Mouse (Mus musculus) lung, embryonic 14.5 days (tissue): ENCODE measurements around the gene Nudt5. TPM values are rescaled to one million over a fixed set of nuclear protein-coding genes. Genes with fewer than 3 reads are reported as not detected.
A peak's percentile ranks its signal among the peaks of the same experiment; 100 is the strongest.

Experiments
- ATAC-seq: fragments of 200-750 bp; cut with Nextera tagmentation; 2 replicates; pipeline ENCODE4 v1.8.0; 2017; ENCODE audit warnings: mild to moderate bottlenecking, moderate TSS enrichment, moderate library complexity; ENCODE audit not compliant: insufficient read depth
- DNase-seq: peaks from one replicate; pipeline ENCODE4 v3.0.0-alpha.2; 2015
- H3K27ac ChIP-seq: fragments of 300-500 bp; sonication (generic); 2 replicates; pipeline ENCODE4 v1.5.1; 2014; ENCODE audit warnings: low read depth, mild to moderate bottlenecking, moderate library complexity
- H3K27me3 ChIP-seq: fragments of 300-500 bp; sonication (generic); 2 replicates; pipeline ENCODE4 v1.6.1; 2014; ENCODE audit warnings: low read length, control low read depth; ENCODE audit not compliant: insufficient read depth
- H3K36me3 ChIP-seq: fragments of 300-500 bp; sonication (generic); 2 replicates; pipeline ENCODE4 v1.6.1; 2014; ENCODE audit warnings: control low read depth; ENCODE audit not compliant: insufficient read depth
- H3K4me1 ChIP-seq: fragments of 300-500 bp; sonication (generic); 2 replicates; pipeline ENCODE4 v1.6.1; 2014; ENCODE audit warnings: antibody characterized with exemption, control low read depth; ENCODE audit not compliant: insufficient read depth
- H3K4me2 ChIP-seq: fragments of 300-500 bp; sonication (generic); 2 replicates; pipeline ENCODE4 v1.6.1; 2014; ENCODE audit warnings: mild to moderate bottlenecking
- H3K4me3 ChIP-seq: fragments of 300-500 bp; sonication (generic); 2 replicates; pipeline ENCODE4 v1.5.1; 2014; ENCODE audit warnings: low read depth, low read length
- H3K9ac ChIP-seq: fragments of 300-500 bp; sonication (generic); 2 replicates; pipeline ENCODE4 v1.6.1; 2014
- H3K9me3 ChIP-seq: fragments of 300-500 bp; sonication (generic); 2 replicates; pipeline ENCODE4 v1.6.1; 2016; ENCODE audit warnings: low read depth, low read length, control low read depth
- CTCF ChIP-seq: IDR thresholded peaks from 2 replicates; pipeline ENCODE4 v1.5.1; 2016; ENCODE audit warnings: antibody characterized with exemption, low read depth
- WGBS: fragments of 180-500 bp; shearing (Covaris S2); extraction: QIAGEN DNeasy Blood & Tissue Kit; methylation state at CpG from one replicate; pipeline ENCODE4 v1.1.7; 2014; 5-methylcytosine and 5-hydroxymethylcytosine counted together
- polyA plus RNA-seq: library from polyadenylated mRNA; unstranded; fragments of >200 nt; fragmentation: Nextera tagmentation; extraction: Ambion mirVana; gene quantifications from 2 replicates; pipeline ENCODE4 v1.2.1, GENCODE M21; 2014

Nudt5 gene
- 83.0 and 83.9 TPM in 2 replicates for polyA plus RNA-seq

GRCm38 (mm10) chr2:5844873-5845631 lies at the start of gene Nudt5, which contains the start of gene Cdc123:
Gene Nudt5 (plus strand): TSS chr2:5845019.
Gene Cdc123 (minus strand): TSS chr2:5845164.
- H3K9ac ChIP-seq, result peak within 1 kb of the TSS; percentile 84
- peak; percentile 86 for TF ChIP-seq CTCF
- peaks cover 21% of the 10 kb centered on the region for H3K36me3 ChIP-seq
- no peaks in the 10 kb centered on the region for H3K27me3 ChIP-seq
- WGBS, result under 1% methylated on average over 53 of the region's 53 CpGs
- H3K4me2 ChIP-seq, result peak within 1 kb of the TSS; percentile 69
- ATAC-seq (peak; percentile 96), DNase-seq (peak; percentile 96)
- peak within 1 kb of the TSS; percentile 76 for H3K4me3 ChIP-seq
- peak within 1 kb of the TSS; percentile 91 for H3K27ac ChIP-seq
- no peaks in the 10 kb centered on the region for H3K9me3 ChIP-seq
- H3K4me1 ChIP-seq, result no peaks in the 10 kb centered on the region

- H3K27me3 ChIP-seq, result no peaks in the 10 kb centered on the region
- ATAC-seq (peak; percentile 71), DNase-seq (peak; percentile 43)
- WGBS, result 63% methylated on average over 11 of the region's 11 CpGs
- H3K27ac ChIP-seq, result peak overlapping the region; percentile 36; the same call in 1 of the 2 replicates
- H3K36me3 ChIP-seq, result peaks cover 58% of the 10 kb centered on the region
- no peak overlapping the region for H3K4me2 ChIP-seq
- TF ChIP-seq CTCF, result no peak
- no peak overlapping the region for H3K9ac ChIP-seq
- no peaks in the 10 kb centered on the region; the same call in 1 of the 2 replicates for H3K9me3 ChIP-seq
- H3K4me3 ChIP-seq, result no peak overlapping the region
- no peaks in the 10 kb centered on the region for H3K4me1 ChIP-seq
These were observed 46.8 kb upstream of the Nudt5 start for GRCm38 (mm10) chr2:5797816-5798672.

DNA sequence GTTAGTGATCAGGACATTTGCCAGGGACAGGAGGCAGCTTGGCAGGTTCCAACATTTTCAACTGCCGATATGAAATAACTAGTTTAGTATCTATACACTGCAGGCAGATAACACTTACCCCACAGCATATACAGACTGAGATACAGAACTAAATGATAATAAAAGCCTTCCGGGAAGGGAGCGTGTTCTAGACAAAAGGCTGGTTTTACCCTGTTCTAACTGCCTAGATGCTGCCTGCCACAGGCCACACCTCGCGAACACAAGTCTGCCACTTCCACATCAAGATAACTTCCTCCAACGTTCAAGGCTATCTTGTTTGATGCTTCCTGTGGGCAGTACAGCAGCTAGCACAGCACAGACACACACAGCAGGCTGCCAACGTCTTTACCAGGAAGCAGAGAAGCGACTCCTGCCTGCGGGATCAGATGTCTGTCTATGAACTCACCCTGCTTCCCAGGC lies 43.6 kb upstream of the Nudt5 start:
- peaks cover 46% of the 10 kb centered on the region for H3K36me3 ChIP-seq
- DNase-seq (peak; percentile 9), ATAC-seq (no peak)
- no peak overlapping the region for H3K27ac ChIP-seq
- H3K27me3 ChIP-seq, result no peaks in the 10 kb centered on the region
- no peak overlapping the region for H3K4me3 ChIP-seq
- no peak for TF ChIP-seq CTCF
- no peak overlapping the region for H3K9ac ChIP-seq
- WGBS, result 79% methylated on average over 9 of the region's 9 CpGs
- H3K4me1 ChIP-seq, result no peaks in the 10 kb centered on the region
- H3K9me3 ChIP-seq, result no peaks in the 10 kb centered on the region
- no peak overlapping the region for H3K4me2 ChIP-seq

- no peak for TF ChIP-seq CTCF
- H3K4me2 ChIP-seq, result no peak overlapping the region
- no peaks in the 10 kb centered on the region for H3K27me3 ChIP-seq
- peaks cover 40% of the 10 kb centered on the region for H3K36me3 ChIP-seq
- H3K4me3 ChIP-seq, result no peak overlapping the region
- ATAC-seq (no peak), DNase-seq (no peak)
- WGBS, result 82% methylated on average over 10 of the region's 10 CpGs
- no peaks in the 10 kb centered on the region for H3K9me3 ChIP-seq
- no peaks in the 10 kb centered on the region for H3K4me1 ChIP-seq
- no peak overlapping the region for H3K9ac ChIP-seq
- H3K27ac ChIP-seq, result no peak overlapping the region
These were observed 42.8 kb upstream of the Nudt5 start for GRCm38 (mm10) chr2:5801927-5802590.

- DNase-seq, result no peak
- WGBS, result 84% methylated on average over 6 of the region's 6 CpGs
- Histone ChIP-seq H3K36me3 (peaks cover 39% of the 10 kb centered on the region), H3K27ac (no peak overlapping the region), H3K4me1 (no peaks in the 10 kb centered on the region), H3K9me3 (no peaks in the 10 kb centered on the region), H3K9ac (no peak overlapping the region), H3K4me2 (no peak overlapping the region), H3K27me3 (no peaks in the 10 kb centered on the region), H3K4me3 (no peak overlapping the region)
- no peak for ATAC-seq
- no peak for TF ChIP-seq CTCF
These were observed 40.3 kb upstream of the Nudt5 start for GRCm38 (mm10) chr2:5804440-5805045.

DNA sequence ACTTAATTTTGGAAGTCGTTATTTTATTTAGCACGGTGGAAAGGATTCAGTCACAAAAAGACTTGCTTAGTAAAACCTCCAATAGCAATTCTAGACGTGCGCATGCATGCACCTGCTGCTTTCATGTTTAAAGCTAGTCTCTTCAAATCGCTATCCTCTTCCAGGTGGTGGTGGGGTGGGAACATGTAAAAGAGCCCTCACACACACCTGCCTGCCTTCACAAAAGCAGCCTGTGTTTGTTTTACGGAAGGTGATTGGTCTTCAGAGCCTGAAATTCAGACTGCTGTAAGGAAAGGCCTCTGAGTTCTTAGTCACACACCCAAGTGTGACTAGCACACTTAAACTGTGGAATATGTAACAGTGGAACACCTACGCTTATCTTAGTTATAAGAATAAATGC lies 39.6 kb upstream of the Nudt5 start:
- H3K9me3 ChIP-seq, result no peaks in the 10 kb centered on the region
- peaks cover 44% of the 10 kb centered on the region for H3K36me3 ChIP-seq
- DNase-seq, result no peak

More for the DNA sequence above, 39.6 kb upstream of the Nudt5 start:
- no peak for ATAC-seq
- WGBS, result 90% methylated on average over 7 of the region's 7 CpGs
- Histone ChIP-seq H3K4me2 (no peak overlapping the region), H3K27ac (no peak overlapping the region), H3K4me3 (no peak overlapping the region), H3K4me1 (no peaks in the 10 kb centered on the region), H3K9ac (no peak overlapping the region), H3K27me3 (no peaks in the 10 kb centered on the region)
- no peak for TF ChIP-seq CTCF
